ENCODE assay signal across 30 mouse cellular contexts in genomic region chr8:3552240-3552639, GRCm38 (mm10). TPM values are rescaled to one million over a fixed set of nuclear protein-coding genes. Genes with fewer than 3 reads are reported as not detected.
DNase-seq lines count a peak whose midpoint lies in the region; ATAC-seq and TF ChIP-seq lines count a peak whose summit lies in the region.
"Had no signal": no experiment of that assay in that cellular context is flagged by ENCODE, and none has a peak within 500 bp of the region (broad histone marks: within the 10 kb centered on the region; RNA-seq: fewer than 3 reads in every experiment).

No protein-coding gene starts in this region.

- TF ChIP-seq CTCF in liver, embryonic 14.5 days (IDR thresholded peaks at IDR 0.05; ENCODE audit: low read depth): peak; percentile 28

- 68% methylated on average over 1 of the region's 1 CpGs for WGBS in liver, embryonic 14.5 days (ENCODE audit: insufficient replicate concordance)

- H3K4me1 ChIP-seq in liver, embryonic 14.5 days (replicated peaks; ENCODE audit: control insufficient read depth in 2 of 2, insufficient read depth in 2 of 2, low read length in 1 of 2): no peaks in the 10 kb centered on the region
- peaks cover 15 to 24% of the 10 kb centered on the region in 2 experiments; a peak in 3 of 4 replicates for H3K4me1 ChIP-seq in ES-E14 (ENCODE audit: control insufficient read depth in 2 of 2, insufficient read depth in 2 of 2, low read length in 2 of 2, poor library complexity in 1 of 2)
- H3K4me1 ChIP-seq: forebrain, embryonic 10.5 days; forebrain, embryonic 13.5 days; heart, embryonic 13.5 days had no signal

- DNase-seq in liver, embryonic 14.5 days (ENCODE audit: low read depth in 3 of 3, low spot score in 3 of 3): no peak
- DNase-seq in liver (no peak), ES-E14 (ENCODE audit: low read depth, low spot score) (no peak), ZHBTc4 (ENCODE audit: low read depth, low spot score) (peak; percentile 86)
- DNase-seq in kidney, postnatal 10 days: no peak
- no peak for DNase-seq in embryo, embryonic 9.5 days (ENCODE audit: extremely low spot score)
- DNase-seq: adrenal gland, adult 2 months; adrenal gland, postnatal 14 days; cerebellum, adult 11-12 months; cerebellum, adult 8-10 months; cerebellum, postnatal 10 days; cerebellum, postnatal 36 days; embryo, embryonic 11 days; gastrocnemius, adult 2 months; gastrocnemius, postnatal 14 days; heart, adult 18-20 months; heart, postnatal 14 days; heart, postnatal 4 days; kidney, adult 18-20 months had no signal

- H3K36me3 ChIP-seq in liver, embryonic 14.5 days (replicated peaks; ENCODE audit: control insufficient read depth, insufficient read depth, low read depth): no peaks in the 10 kb centered on the region
- H3K36me3 ChIP-seq in ES-E14 (ENCODE audit: control insufficient read depth, insufficient read depth, low read length, poor library complexity, severe bottlenecking): no peaks in the 10 kb centered on the region
- H3K36me3 ChIP-seq: forebrain, embryonic 10.5 days; heart, embryonic 13.5 days had no signal

- ATAC-seq in liver, embryonic 14.5 days (ENCODE audit: insufficient read depth): no peak
- ATAC-seq: CD4-positive, CD25-positive, alpha-beta regulatory T cell, adult 4 months; forebrain, embryonic 13.5 days; forebrain, embryonic 16.5 days; hindbrain, postnatal 0 days; inflammation-experienced regulatory T-cells, adult 6 months; intestine, embryonic 16.5 days had no signal

- H3K4me3 ChIP-seq in liver, embryonic 14.5 days (ENCODE audit: insufficient read depth in 1 of 2, low read depth in 2 of 2, low read length in 2 of 2): no peak overlapping the region
- no peak overlapping the region for H3K4me3 ChIP-seq in ES-E14 (ENCODE audit: insufficient read depth in 1 of 2, low read depth in 1 of 2, low read length in 2 of 2, poor library complexity in 1 of 2, severe bottlenecking in 1 of 2)
- H3K4me3 ChIP-seq: forebrain, embryonic 10.5 days; forebrain, embryonic 13.5 days; gastrocnemius, adult 2 months; heart, embryonic 13.5 days had no signal

- no peaks in the 10 kb centered on the region for H3K27me3 ChIP-seq in liver, embryonic 14.5 days (ENCODE audit: control insufficient read depth, insufficient read depth, low read length)
- H3K27me3 ChIP-seq: forebrain, embryonic 13.5 days; heart, embryonic 13.5 days had no signal

- H3K9ac ChIP-seq in liver, embryonic 14.5 days (replicated peaks): no peak overlapping the region
- H3K9ac ChIP-seq in ES-E14 (ENCODE audit: insufficient read depth, low read depth, low read length, poor library complexity, severe bottlenecking): no peak overlapping the region
- H3K9ac ChIP-seq: forebrain, embryonic 13.5 days; heart, embryonic 13.5 days; hindbrain, embryonic 14.5 days had no signal

- no peak for TF ChIP-seq EP300 in liver, embryonic 14.5 days (IDR thresholded peaks at IDR 0.05; ENCODE audit: low read depth)

- H3K4me2 ChIP-seq in liver, embryonic 14.5 days (ENCODE audit: low read depth): no peak overlapping the region
- H3K4me2 ChIP-seq: forebrain, embryonic 13.5 days; heart, embryonic 13.5 days; hindbrain, embryonic 14.5 days had no signal

- no peak overlapping the region for H3K27ac ChIP-seq in liver, embryonic 14.5 days
- H3K27ac ChIP-seq in ES-E14 (ENCODE audit: insufficient read depth, low read depth, low read length, poor library complexity, severe bottlenecking): peak overlapping the region; percentile 82
- H3K27ac ChIP-seq: forebrain, embryonic 10.5 days; forebrain, embryonic 13.5 days; gastrocnemius, adult 2 months; heart, embryonic 13.5 days; hindbrain, embryonic 14.5 days; hindbrain, postnatal 0 days had no signal

- in situ Hi-C loops in ES-E14 (cut with MboI; ENCODE audit: low sequenced_read_pairs in 2 of 2, unreplicated experiment in 2 of 2): no loop called here

- H3K9me3 ChIP-seq in liver, embryonic 14.5 days (ENCODE audit: control insufficient read depth, low read length): no peaks in the 10 kb centered on the region
- H3K9me3 ChIP-seq in ES-E14 (ENCODE audit: control insufficient read depth, insufficient read depth, low read depth, low read length): no peaks in the 10 kb centered on the region
- H3K9me3 ChIP-seq: forebrain, embryonic 10.5 days; forebrain, embryonic 13.5 days had no signal

TF ChIP-seq in ES-E14, 5 proteins besides CTCF, POLR2A, EP300 and RAD21:
- TF ChIP-seq HCFC1 (IDR thresholded peaks at IDR 0.05; ENCODE audit: borderline replicate concordance, insufficient read depth, low read length): no peak
- TF ChIP-seq ZNF384 (IDR thresholded peaks at IDR 0.05; ENCODE audit: low read depth, low read length): no peak
- TF ChIP-seq CHD2 (IDR thresholded peaks at IDR 0.05; ENCODE audit: low read depth, low read length): no peak
- TF ChIP-seq ZC3H11A (IDR thresholded peaks at IDR 0.05; ENCODE audit: borderline replicate concordance, low read depth, low read length): no peak
- no peak for TF ChIP-seq MAFK (IDR thresholded peaks at IDR 0.05; ENCODE audit: insufficient read depth, low read depth, low read length)
TF ChIP-seq in ES-E14: peak in this region for 0.

RNA-seq across cellular contexts. Expression of gene C330021F23Rik, which starts 15.6 kb away (rescaled TPM):
- 2.7 and 3.0 TPM in 2 replicates for polyA plus RNA-seq in liver, embryonic 14.5 days (2012; rRNA removed)
- 2.5 and 4.0 TPM in 2 replicates for polyA plus RNA-seq in liver, embryonic 14.5 days (2014; fragmentation: Nextera tagmentation; extraction: Ambion mirVana)
- 4.5 and 4.6 TPM in 2 replicates for total RNA-seq in ES-E14 (2012; rRNA removed)
- total RNA-seq: adrenal gland, adult 2 months; gastrocnemius, adult 2 months; gastrocnemius, postnatal 14 days; gastrocnemius, postnatal 4 days had no signal
- polyA plus RNA-seq: adrenal gland, adult 2 months; C2C12 had no signal

RNA-seq across cellular contexts. Expression of gene Camsap3, which starts 34.9 kb away (rescaled TPM):
- polyA plus RNA-seq in liver, embryonic 14.5 days (2012; rRNA removed): 1.8 and 2.2 TPM in 2 replicates
- 1.6 and 1.7 TPM in 2 replicates for polyA plus RNA-seq in liver, embryonic 14.5 days (2014; fragmentation: Nextera tagmentation; extraction: Ambion mirVana)
- total RNA-seq in ES-E14 (2012; rRNA removed): 22.4 and 36.8 TPM in 2 replicates
- polyA plus RNA-seq: CD4-positive, CD25-positive, alpha-beta regulatory T cell, adult 4 months; inflammation-experienced regulatory T-cells, adult 6 months had no signal

RNA-seq across cellular contexts. Expression of gene Pnpla6, which starts 37.1 kb away (rescaled TPM):
- polyA plus RNA-seq in liver, embryonic 14.5 days (2012; rRNA removed): 12.1 and 14.2 TPM in 2 replicates
- 6.5 and 9.6 TPM in 2 replicates for polyA plus RNA-seq in liver, embryonic 14.5 days (2014; fragmentation: Nextera tagmentation; extraction: Ambion mirVana)
- total RNA-seq in ES-E14 (2012; rRNA removed): 125 and 201 TPM in 2 replicates

RNA-seq across cellular contexts. Expression of gene Mcoln1, which starts 52.0 kb away (rescaled TPM):
- 26.1 and 31.6 TPM in 2 replicates for polyA plus RNA-seq in liver, embryonic 14.5 days (2012; rRNA removed)
- 12.6 and 13.8 TPM in 2 replicates for polyA plus RNA-seq in liver, embryonic 14.5 days (2014; fragmentation: Nextera tagmentation; extraction: Ambion mirVana)
- 48.6 and 79.9 TPM in 2 replicates for total RNA-seq in ES-E14 (2012; rRNA removed)

RNA-seq across cellular contexts. Expression of gene Zfp358, which starts 59.3 kb away (rescaled TPM):
- polyA plus RNA-seq in liver, embryonic 14.5 days (2012; rRNA removed): 4.8 and 6.8 TPM in 2 replicates
- 1.7 and 2.0 TPM in 2 replicates for polyA plus RNA-seq in liver, embryonic 14.5 days (2014; fragmentation: Nextera tagmentation; extraction: Ambion mirVana)
- total RNA-seq in ES-E14 (2012; rRNA removed): 5.1 and 7.1 TPM in 2 replicates
